In genomic region chr3:80845634-80846033, GRCm38 (mm10) we compare ENCODE assay signal across 23 mouse cellular contexts. TPM values are rescaled to one million over a fixed set of nuclear protein-coding genes. Genes with fewer than 3 reads are reported as not detected.
A peak's percentile ranks its signal among the peaks of the same experiment; 100 is the strongest.
DNase-seq lines count a peak whose midpoint lies in the region; ATAC-seq and TF ChIP-seq lines count a peak whose summit lies in the region.
"Had no signal": no experiment of that assay in that cellular context is flagged by ENCODE, and none has a peak within 500 bp of the region (broad histone marks: within the 10 kb centered on the region; RNA-seq: fewer than 3 reads in every experiment).

No protein-coding gene starts in this region.

- H3K9me3 ChIP-seq in intestine, embryonic 16.5 days (ENCODE audit: control insufficient read depth, low read length) = no peaks in the 10 kb centered on the region
- H3K9me3 ChIP-seq in liver, postnatal 0 days (ENCODE audit: low read length) = no peaks in the 10 kb centered on the region
- H3K9me3 ChIP-seq: embryonic facial prominence, embryonic 10.5 days; G1E; heart, embryonic 10.5 days; hindbrain, embryonic 12.5 days had no signal

- no peak overlapping the region for H3K27ac ChIP-seq in intestine, embryonic 16.5 days (ENCODE audit: low read length)
- no peak overlapping the region for H3K27ac ChIP-seq in liver, postnatal 0 days (ENCODE audit: low read depth)
- H3K27ac ChIP-seq: embryonic facial prominence, embryonic 10.5 days; heart, embryonic 10.5 days; hindbrain, embryonic 12.5 days had no signal

- H3K4me1 ChIP-seq in intestine, embryonic 16.5 days (ENCODE audit: control insufficient read depth, insufficient read depth, low read length) = no peaks in the 10 kb centered on the region
- no peaks in the 10 kb centered on the region for H3K4me1 ChIP-seq in liver, postnatal 0 days (ENCODE audit: insufficient read depth)
- H3K4me1 ChIP-seq: embryonic facial prominence, embryonic 10.5 days; heart, embryonic 10.5 days; hindbrain, embryonic 12.5 days had no signal

- no peak overlapping the region for H3K4me3 ChIP-seq in intestine, embryonic 16.5 days (ENCODE audit: low read length)
- H3K4me3 ChIP-seq in liver, postnatal 0 days (ENCODE audit: low read depth, low read length) = no peak overlapping the region
- H3K4me3 ChIP-seq: embryonic facial prominence, embryonic 10.5 days; heart, embryonic 10.5 days; hindbrain, embryonic 12.5 days had no signal

- H3K4me2 ChIP-seq in intestine, embryonic 16.5 days (ENCODE audit: low read depth, low read length) = no peak overlapping the region
- H3K4me2 ChIP-seq in liver, postnatal 0 days (ENCODE audit: low read depth, low read length) = no peak overlapping the region
- H3K4me2 ChIP-seq: hindbrain, embryonic 12.5 days had no signal

- ATAC-seq in frontal cortex, adult (ENCODE audit: low TSS enrichment) = peak; percentile 77
- peak; percentile 64 for ATAC-seq in intestine, embryonic 16.5 days
- no peak for ATAC-seq in liver, postnatal 0 days
- ATAC-seq: CD4-positive, CD25-positive, alpha-beta regulatory T cell, adult 4 months; forebrain, embryonic 14.5 days had no signal

- H3K27me3 ChIP-seq in intestine, embryonic 16.5 days (replicated peaks; ENCODE audit: control insufficient read depth, insufficient read depth, low read length) = no peaks in the 10 kb centered on the region
- no peaks in the 10 kb centered on the region for H3K27me3 ChIP-seq in liver, postnatal 0 days (ENCODE audit: insufficient read depth, low read length)
- H3K27me3 ChIP-seq: hindbrain, embryonic 12.5 days had no signal

- 69% methylated on average over 2 of the region's 2 CpGs for WGBS in intestine, embryonic 16.5 days
- 67% methylated on average over 2 of the region's 2 CpGs for WGBS in liver, postnatal 0 days (ENCODE audit: insufficient replicate concordance)

- H3K9ac ChIP-seq in intestine, embryonic 16.5 days (ENCODE audit: low read depth, low read length) = no peak overlapping the region
- H3K9ac ChIP-seq in liver, postnatal 0 days (replicated peaks) = no peak overlapping the region
- H3K9ac ChIP-seq: hindbrain, embryonic 12.5 days had no signal

- TF ChIP-seq EP300 in liver, postnatal 0 days (IDR thresholded peaks at IDR 0.05; ENCODE audit: low read depth) = no peak

- no peak for TF ChIP-seq CTCF in liver, postnatal 0 days (IDR thresholded peaks at IDR 0.05; ENCODE audit: low read depth)

- DNase-seq in frontal cortex, postnatal 36 days (ENCODE audit: low spot score in 2 of 2) = no peak
- DNase-seq in layer of hippocampus, adult 9-11 months = peak; percentile 20
- no peak for DNase-seq in layer of hippocampus, adult 8-10 months (ENCODE audit: low spot score in 2 of 2)
- DNase-seq in Muller cell, postnatal 12 days (ENCODE audit: inconsistent ontology term) = peak; percentile 17
- no peak for DNase-seq in liver, postnatal 0 days
- no peak for DNase-seq in ovary, postnatal 14 days (ENCODE audit: low spot score)
- DNase-seq: adrenal gland, postnatal 14 days; B cell, adult 2 months; cerebellum, adult 18-20 months; cerebellum, adult 9-11 months; cerebellum, postnatal 36 days; gastrocnemius, postnatal 10 days; heart, adult 18-20 months; heart, postnatal 10 days; heart, postnatal 4 days had no signal

- H3K36me3 ChIP-seq in intestine, embryonic 16.5 days (ENCODE audit: control insufficient read depth, insufficient read depth, low read length) = no peaks in the 10 kb centered on the region
- no peaks in the 10 kb centered on the region for H3K36me3 ChIP-seq in liver, postnatal 0 days (replicated peaks; ENCODE audit: insufficient read depth, low read length)
- H3K36me3 ChIP-seq: embryonic facial prominence, embryonic 10.5 days; G1E; heart, embryonic 10.5 days; hindbrain, embryonic 12.5 days had no signal

RNA-seq across cellular contexts. Expression of gene Gria2, which starts 43.0 kb away (rescaled TPM):
- 100 to 1,000 TPM; 547 to 714 (median 646) TPM for total RNA-seq in layer of hippocampus, adult 8-10 months (2022)
- polyA plus RNA-seq in intestine, embryonic 16.5 days (2015; fragmentation: Nextera tagmentation; extraction: Ambion mirVana) = 0.95 and 1.4 TPM in 2 replicates
- polyA plus RNA-seq in liver, postnatal 0 days (2015; fragmentation: Nextera tagmentation; extraction: Ambion mirVana) = not detected in 2 replicates
- polyA plus RNA-seq: CD4-positive, CD25-positive, alpha-beta regulatory T cell, adult 4 months; G1E had no signal

Comparison
In these comparisons a context has a peak if more than half of its experiments do, and no peak if none do; other contexts are left out.
1. DNase-seq: peak in layer of hippocampus, adult 9-11 months (single experiment) and Muller cell, postnatal 12 days (single experiment); none in frontal cortex, postnatal 36 days (0 of 2), layer of hippocampus, adult 8-10 months (0 of 2), liver, postnatal 0 days (single experiment) and ovary, postnatal 14 days (single experiment).